ENCODE assay signal across 20 mouse cellular contexts in genomic region chr3:68602891-68603290, GRCm38 (mm10).
DNase-seq lines count a peak whose midpoint lies in the region; ATAC-seq lines count a peak whose summit lies in the region.
"Had no signal": no experiment of that assay in that cellular context is flagged by ENCODE, and none has a peak within 500 bp of the region (broad histone marks: within the 10 kb centered on the region; RNA-seq: fewer than 3 reads in every experiment).

No protein-coding gene starts in this region.

- WGBS in heart, embryonic 10.5 days: 75% methylated on average over 9 of the region's 9 CpGs
- WGBS in heart, embryonic 15.5 days: 49% methylated on average over 9 of the region's 9 CpGs
- WGBS in midbrain, embryonic 11.5 days: 91% methylated on average over 9 of the region's 9 CpGs

- H3K9me3 ChIP-seq in heart, embryonic 10.5 days: no peaks in the 10 kb centered on the region
- H3K9me3 ChIP-seq in heart, embryonic 15.5 days (replicated peaks): no peaks in the 10 kb centered on the region
- no peaks in the 10 kb centered on the region for H3K9me3 ChIP-seq in midbrain, embryonic 11.5 days (ENCODE audit: control insufficient read depth, low read length)
- H3K9me3 ChIP-seq: forebrain, embryonic 15.5 days; hindbrain, embryonic 15.5 days; liver, embryonic 13.5 days; lung, embryonic 15.5 days; megakaryocyte, embryonic 14.5 days; stomach, embryonic 15.5 days had no signal

- no peak overlapping the region for H3K4me2 ChIP-seq in heart, embryonic 15.5 days
- no peak overlapping the region for H3K4me2 ChIP-seq in midbrain, embryonic 11.5 days
- H3K4me2 ChIP-seq: forebrain, embryonic 15.5 days; hindbrain, embryonic 15.5 days; liver, embryonic 13.5 days; lung, embryonic 15.5 days; stomach, embryonic 15.5 days had no signal

- peaks cover 14% of the 10 kb centered on the region for H3K4me1 ChIP-seq in heart, embryonic 10.5 days
- peaks cover 18% of the 10 kb centered on the region for H3K4me1 ChIP-seq in heart, embryonic 15.5 days (replicated peaks)
- H3K4me1 ChIP-seq in midbrain, embryonic 11.5 days (ENCODE audit: control insufficient read depth, insufficient read depth, low read length): peaks cover 4% of the 10 kb centered on the region; the same call in 1 of the 2 replicates
- H3K4me1 ChIP-seq: liver, embryonic 13.5 days; stomach, embryonic 15.5 days had no signal

- ATAC-seq in heart, embryonic 15.5 days (replicated peaks; ENCODE audit: insufficient number of reproducible peaks, insufficient read depth, low FRiP score, low read depth): peak; percentile 55; the same call in 1 of the 2 replicates
- ATAC-seq in midbrain, embryonic 11.5 days (ENCODE audit: low FRiP score): no peak
- ATAC-seq: CD4-positive, CD25-positive, alpha-beta regulatory T cell, adult 4 months; forebrain, embryonic 15.5 days; intestine, embryonic 16.5 days; midbrain, embryonic 16.5 days had no signal

- no peak overlapping the region for H3K9ac ChIP-seq in heart, embryonic 15.5 days
- H3K9ac ChIP-seq in midbrain, embryonic 11.5 days (ENCODE audit: low read length): no peak overlapping the region
- H3K9ac ChIP-seq: forebrain, embryonic 15.5 days; hindbrain, embryonic 15.5 days; liver, embryonic 13.5 days; lung, embryonic 15.5 days; stomach, embryonic 15.5 days had no signal

- H3K4me3 ChIP-seq in heart, embryonic 10.5 days: no peak overlapping the region
- no peak overlapping the region for H3K4me3 ChIP-seq in heart, embryonic 15.5 days
- no peak overlapping the region for H3K4me3 ChIP-seq in midbrain, embryonic 11.5 days (ENCODE audit: low read depth, low read length)
- H3K4me3 ChIP-seq: erythroblast, embryonic 14.5 days; forebrain, embryonic 15.5 days; hindbrain, embryonic 15.5 days; liver, embryonic 13.5 days; lung, embryonic 15.5 days; megakaryocyte, embryonic 14.5 days; stomach, embryonic 15.5 days had no signal

- DNase-seq in heart, adult 11 months: peak; percentile 94
- no peak for DNase-seq in heart, embryonic 10.5 days (ENCODE audit: low spot score)
- DNase-seq in lung, postnatal 36 days: peak; percentile 40
- DNase-seq in lung, postnatal 10 days: no peak
- no peak for DNase-seq in B cell, adult 2 months
- DNase-seq in midbrain, embryonic 11.5 days (ENCODE audit: low spot score, missing footprints): no peak
- DNase-seq: adrenal gland, postnatal 36 days; cerebellum, postnatal 14 days; liver, embryonic 13.5 days had no signal

- no peaks in the 10 kb centered on the region for H3K27me3 ChIP-seq in heart, embryonic 10.5 days (ENCODE audit: insufficient read depth, poor library complexity, severe bottlenecking)
- H3K27me3 ChIP-seq in heart, embryonic 15.5 days: no peaks in the 10 kb centered on the region
- no peaks in the 10 kb centered on the region for H3K27me3 ChIP-seq in midbrain, embryonic 11.5 days (ENCODE audit: control insufficient read depth, insufficient read depth, low read length)
- H3K27me3 ChIP-seq: forebrain, embryonic 15.5 days; hindbrain, embryonic 15.5 days; liver, embryonic 13.5 days; lung, embryonic 15.5 days; stomach, embryonic 15.5 days had no signal

- no peak overlapping the region for H3K27ac ChIP-seq in heart, embryonic 10.5 days
- peak overlapping the region; percentile 57 for H3K27ac ChIP-seq in heart, embryonic 15.5 days
- no peak overlapping the region for H3K27ac ChIP-seq in midbrain, embryonic 11.5 days (ENCODE audit: low read depth, low read length)
- H3K27ac ChIP-seq: forebrain, embryonic 15.5 days; hindbrain, embryonic 15.5 days; liver, embryonic 13.5 days; lung, embryonic 15.5 days; stomach, embryonic 15.5 days had no signal

- peaks cover 13% of the 10 kb centered on the region for H3K36me3 ChIP-seq in heart, embryonic 10.5 days
- H3K36me3 ChIP-seq in heart, embryonic 15.5 days: peaks cover 3% of the 10 kb centered on the region; the same call in 1 of the 2 replicates
- H3K36me3 ChIP-seq in midbrain, embryonic 11.5 days (ENCODE audit: control insufficient read depth, insufficient read depth, low read length): no peaks in the 10 kb centered on the region
- H3K36me3 ChIP-seq: forebrain, embryonic 15.5 days; G1E; hindbrain, embryonic 15.5 days; liver, embryonic 13.5 days; lung, embryonic 15.5 days; stomach, embryonic 15.5 days had no signal

Comparison
In these comparisons a context has a peak if more than half of its experiments do, and no peak if none do; other contexts are left out.
1. DNase-seq: peak in heart, adult 11 months (single experiment) and lung, postnatal 36 days (single experiment); none in heart, embryonic 10.5 days (single experiment), lung, postnatal 10 days (single experiment), B cell, adult 2 months (0 of 2) and midbrain, embryonic 11.5 days (single experiment).